8 mouse cellular contexts compared by ENCODE assay signal in genomic region chr7:130545893-130546292, GRCm38 (mm10). TPM values are rescaled to one million over a fixed set of nuclear protein-coding genes. Genes with fewer than 3 reads are reported as not detected.
A peak's percentile ranks its signal among the peaks of the same experiment; 100 is the strongest.
DNase-seq lines count a peak whose midpoint lies in the region; ATAC-seq and TF ChIP-seq lines count a peak whose summit lies in the region.

No protein-coding gene starts in this region.

- no peak for DNase-seq in lung, embryonic 14.5 days
- no peak for DNase-seq in lung, adult 2 months
- no peak for DNase-seq in embryonic facial prominence, embryonic 14.5 days (ENCODE audit: low spot score)
- DNase-seq in limb, embryonic 10.5 days (ENCODE audit: low spot score): no peak
- no peak for DNase-seq in adrenal gland, postnatal 10 days
- DNase-seq in urinary bladder, postnatal 14 days (ENCODE audit: low spot score): no peak
- DNase-seq in urinary bladder, adult 18-20 months (ENCODE audit: low spot score in 2 of 2): no peak

- peaks cover 40% of the 10 kb centered on the region for H3K36me3 ChIP-seq in lung, embryonic 14.5 days (ENCODE audit: insufficient read depth)
- peaks cover 41% of the 10 kb centered on the region for H3K36me3 ChIP-seq in embryonic facial prominence, embryonic 14.5 days (ENCODE audit: control insufficient read depth, insufficient read depth, low read length)
- peaks cover 47% of the 10 kb centered on the region for H3K36me3 ChIP-seq in limb, embryonic 10.5 days
- H3K36me3 ChIP-seq in neural tube, embryonic 15.5 days: peaks cover 21% of the 10 kb centered on the region

- H3K9ac ChIP-seq in lung, embryonic 14.5 days: peak overlapping the region; percentile 93
- H3K9ac ChIP-seq in embryonic facial prominence, embryonic 14.5 days (ENCODE audit: low read depth, low read length): peak overlapping the region; percentile 98
- peak overlapping the region; percentile 87 for H3K9ac ChIP-seq in neural tube, embryonic 15.5 days (replicated peaks)

- peak overlapping the region; percentile 82 for H3K4me2 ChIP-seq in lung, embryonic 14.5 days
- peak overlapping the region; percentile 87 for H3K4me2 ChIP-seq in embryonic facial prominence, embryonic 14.5 days (ENCODE audit: low read depth, low read length)
- peak overlapping the region; percentile 67 for H3K4me2 ChIP-seq in neural tube, embryonic 15.5 days

- H3K4me1 ChIP-seq in lung, embryonic 14.5 days (ENCODE audit: insufficient read depth): no peaks in the 10 kb centered on the region
- 0 out of 2 replicates have a peak, but pooled peaks cover 2% of the 10 kb centered on the region for H3K4me1 ChIP-seq in lung, adult 2 months (ENCODE audit: control insufficient read depth, insufficient read depth, low read length)
- peaks cover 11% of the 10 kb centered on the region for H3K4me1 ChIP-seq in embryonic facial prominence, embryonic 14.5 days (ENCODE audit: control insufficient read depth, insufficient read depth, low read length)
- H3K4me1 ChIP-seq in limb, embryonic 10.5 days: peaks cover 13% of the 10 kb centered on the region
- H3K4me1 ChIP-seq in neural tube, embryonic 15.5 days: peaks cover 20% of the 10 kb centered on the region

- H3K27me3 ChIP-seq in lung, embryonic 14.5 days (ENCODE audit: insufficient read depth, low read length): no peaks in the 10 kb centered on the region
- no peaks in the 10 kb centered on the region for H3K27me3 ChIP-seq in embryonic facial prominence, embryonic 14.5 days (replicated peaks; ENCODE audit: control insufficient read depth, insufficient read depth, low read length)
- H3K27me3 ChIP-seq in limb, embryonic 10.5 days (ENCODE audit: low read depth, poor library complexity, severe bottlenecking): no peaks in the 10 kb centered on the region
- H3K27me3 ChIP-seq in neural tube, embryonic 15.5 days (replicated peaks): no peaks in the 10 kb centered on the region

- no peak for ATAC-seq in lung, embryonic 14.5 days (ENCODE audit: insufficient read depth)
- ATAC-seq in embryonic facial prominence, embryonic 14.5 days (ENCODE audit: low read depth): no peak
- ATAC-seq in neural tube, embryonic 15.5 days (ENCODE audit: low FRiP score): no peak

- H3K27ac ChIP-seq in lung, embryonic 14.5 days (ENCODE audit: low read depth): peak overlapping the region; percentile 100
- H3K27ac ChIP-seq in embryonic facial prominence, embryonic 14.5 days (replicated peaks; ENCODE audit: low read depth, low read length): peak overlapping the region; percentile 99; the same call in 1 of the 2 replicates
- peak overlapping the region; percentile 97 for H3K27ac ChIP-seq in limb, embryonic 10.5 days
- H3K27ac ChIP-seq in neural tube, embryonic 15.5 days (replicated peaks): peak overlapping the region; percentile 97

- 44% methylated on average over 3 of the region's 3 CpGs for WGBS in lung, embryonic 14.5 days
- 48% methylated on average over 3 of the region's 3 CpGs for WGBS in lung, adult 2 months
- 49% methylated on average over 3 of the region's 3 CpGs for WGBS in embryonic facial prominence, embryonic 14.5 days
- WGBS in limb, embryonic 10.5 days: 60% methylated on average over 3 of the region's 3 CpGs
- WGBS in neural tube, embryonic 15.5 days: 57% methylated on average over 3 of the region's 3 CpGs

- no peak for TF ChIP-seq CTCF in lung, embryonic 14.5 days (IDR thresholded peaks at IDR 0.05; ENCODE audit: low read depth)
- TF ChIP-seq CTCF in lung, adult 2 months (IDR thresholded peaks at IDR 0.05; ENCODE audit: insufficient read depth, low read length): no peak

- no peaks in the 10 kb centered on the region for H3K9me3 ChIP-seq in lung, embryonic 14.5 days (ENCODE audit: low read depth, low read length)
- 0 out of 2 replicates have a peak, but pooled peaks cover 4% of the 10 kb centered on the region for H3K9me3 ChIP-seq in embryonic facial prominence, embryonic 14.5 days (ENCODE audit: control insufficient read depth, low read length)
- H3K9me3 ChIP-seq in limb, embryonic 10.5 days (replicated peaks): no peaks in the 10 kb centered on the region
- no peaks in the 10 kb centered on the region for H3K9me3 ChIP-seq in neural tube, embryonic 15.5 days (replicated peaks)

- TF ChIP-seq POLR2A in lung, adult 2 months (IDR thresholded peaks at IDR 0.05; ENCODE audit: borderline replicate concordance, extremely low read depth, low read depth, low read length): no peak

- H3K4me3 ChIP-seq in lung, embryonic 14.5 days (ENCODE audit: low read depth, low read length): peak overlapping the region; percentile 84
- H3K4me3 ChIP-seq in lung, adult 2 months (replicated peaks; ENCODE audit: extremely low read depth, low read depth, low read length): no peak overlapping the region
- peak overlapping the region; percentile 94 for H3K4me3 ChIP-seq in embryonic facial prominence, embryonic 14.5 days (ENCODE audit: low read depth, low read length)
- peak overlapping the region; percentile 71 for H3K4me3 ChIP-seq in limb, embryonic 10.5 days
- H3K4me3 ChIP-seq in neural tube, embryonic 15.5 days (replicated peaks): peak overlapping the region; percentile 77

RNA-seq across cellular contexts. Expression of gene Ate1, which starts 25.7 kb away (rescaled TPM):
- polyA plus RNA-seq in lung, embryonic 14.5 days (2014; fragmentation: Nextera tagmentation; extraction: Ambion mirVana): 70.6 and 72.9 TPM in 2 replicates
- polyA plus RNA-seq in lung, adult 2 months (2012; rRNA removed): 6.1 and 12.5 TPM in 2 replicates
- polyA plus RNA-seq in embryonic facial prominence, embryonic 14.5 days (2014; fragmentation: Nextera tagmentation; extraction: Ambion mirVana): 57.9 and 60.4 TPM in 2 replicates
- 37.9 and 42.6 TPM in 2 replicates for polyA plus RNA-seq in limb, embryonic 10.5 days (2016; fragmentation: Nextera tagmentation; extraction: Ambion mirVana)
- 103 and 111 TPM in 2 replicates for polyA plus RNA-seq in neural tube, embryonic 15.5 days (2015; fragmentation: Nextera tagmentation; extraction: Ambion mirVana)
- total RNA-seq in adrenal gland, postnatal 10 days (2021): 10 to 100 TPM; 32.6 to 35.1 TPM

RNA-seq across cellular contexts. Expression of gene Nsmce4a, which starts 27.0 kb away (rescaled TPM):
- polyA plus RNA-seq in lung, embryonic 14.5 days (2014; fragmentation: Nextera tagmentation; extraction: Ambion mirVana): 185 and 192 TPM in 2 replicates
- 29.6 and 36.3 TPM in 2 replicates for polyA plus RNA-seq in lung, adult 2 months (2012; rRNA removed)
- polyA plus RNA-seq in embryonic facial prominence, embryonic 14.5 days (2014; fragmentation: Nextera tagmentation; extraction: Ambion mirVana): 142 and 159 TPM in 2 replicates
- 199 TPM in 2 replicates for polyA plus RNA-seq in limb, embryonic 10.5 days (2016; fragmentation: Nextera tagmentation; extraction: Ambion mirVana)
- 74.8 and 96.9 TPM in 2 replicates for polyA plus RNA-seq in neural tube, embryonic 15.5 days (2015; fragmentation: Nextera tagmentation; extraction: Ambion mirVana)
- 10 to 100 TPM; 60.1 to 72.7 TPM for total RNA-seq in adrenal gland, postnatal 10 days (2021)

RNA-seq across cellular contexts. Expression of gene Tacc2, which starts 31.3 kb away (rescaled TPM):
- polyA plus RNA-seq in lung, embryonic 14.5 days (2014; fragmentation: Nextera tagmentation; extraction: Ambion mirVana): 32.6 and 33.8 TPM in 2 replicates
- polyA plus RNA-seq in lung, adult 2 months (2012; rRNA removed): 71.7 and 74.5 TPM in 2 replicates
- polyA plus RNA-seq in embryonic facial prominence, embryonic 14.5 days (2014; fragmentation: Nextera tagmentation; extraction: Ambion mirVana): 42.2 and 44.4 TPM in 2 replicates
- polyA plus RNA-seq in limb, embryonic 10.5 days (2016; fragmentation: Nextera tagmentation; extraction: Ambion mirVana): 37.5 and 39.2 TPM in 2 replicates
- polyA plus RNA-seq in neural tube, embryonic 15.5 days (2015; fragmentation: Nextera tagmentation; extraction: Ambion mirVana): 53.9 and 58.9 TPM in 2 replicates
- total RNA-seq in adrenal gland, postnatal 10 days (2021): 10 to 100 TPM; 27.5 to 58.4 TPM
